Mouse (Mus musculus): ENCODE data around the gene Slc25a22.

- TF ChIP-seq CTCF (IDR thresholded peaks at IDR 0.05; ENCODE audit: borderline replicate concordance, insufficient read depth, low read depth, low read length) (no peak), POLR2A (IDR thresholded peaks at IDR 0.05; ENCODE audit: borderline replicate concordance, insufficient read depth, low read length) (peak; percentile 57; the same call in 1 of the 2 replicates)
Observed at GRCm38 (mm10) chr7:141434464-141434863, 3.2 kb downstream of the Slc25a22 start.

Measured in cerebellum, adult 2 months (tissue).